Mouse (Mus musculus) bone marrow macrophage, adult 2 months (primary cell): ENCODE results near the gene 5730480H06Rik.

Source experiments
- CTCF ChIP-seq: IDR thresholded peaks from 2 replicates; pipeline ENCODE4 v1.5.1; 2012; ENCODE audit warnings: low read depth, mild to moderate bottlenecking, low read length, moderate library complexity
- POLR2A ChIP-seq: IDR thresholded peaks from 2 replicates; pipeline ENCODE4 v1.6.1; 2012; ENCODE audit warnings: mild to moderate bottlenecking, low read depth, low read length, borderline replicate concordance

- TF ChIP-seq CTCF, result no peak
- TF ChIP-seq POLR2A, result peak; percentile 76; the same call in 1 of the 2 replicates
Measured at GRCm38 (mm10) chr5:48371890-48372766, 44.4 kb downstream of the 5730480H06Rik start.
